Mouse (Mus musculus) heart, embryonic 14.5 days (tissue): Measurements from ENCODE around the gene Cutal. TPM values are rescaled to one million over a fixed set of nuclear protein-coding genes. Genes with fewer than 3 reads are reported as not detected.

ENCODE experiments used
- ATAC-seq: fragments of 200-750 bp; cut with Nextera tagmentation; 2 replicates; pipeline ENCODE4 v1.8.0; 2017; ENCODE audit warnings: low read depth, moderate TSS enrichment; ENCODE audit not compliant: insufficient number of reproducible peaks, insufficient read depth, low FRiP score
- H3K27ac ChIP-seq, 2 experiments: fragments of 200-500 bp in 1 of 2; fragments of 300-500 bp in 1 of 2; sonication (generic) in 1 of 2; replicated peaks in 1 of 2; 2 replicates each; pipeline ENCODE4 v1.5.1; 2012 to 2014; ENCODE audit warnings: low read depth in 2 of 2, low read length in 2 of 2, control low read depth in 1 of 2, mild to moderate bottlenecking in 1 of 2, mixed read lengths in 1 of 2; ENCODE audit not compliant: control insufficient read depth in 1 of 2, insufficient read depth in 1 of 2
- H3K27me3 ChIP-seq: fragments of 300-500 bp; sonication (generic); 2 replicates; pipeline ENCODE4 v1.6.1; 2014; ENCODE audit warnings: mild to moderate bottlenecking, low read length, control low read depth; ENCODE audit not compliant: control insufficient read depth, insufficient read depth
- H3K36me3 ChIP-seq: fragments of 300-500 bp; sonication (generic); 2 replicates; pipeline ENCODE4 v1.6.1; 2014; ENCODE audit warnings: mild to moderate bottlenecking, control low read depth, low read length, mixed read lengths; ENCODE audit not compliant: control insufficient read depth, insufficient read depth
- H3K4me1 ChIP-seq, 2 experiments: fragments of 200-500 bp in 1 of 2; fragments of 300-500 bp in 1 of 2; sonication (generic) in 1 of 2; 2 replicates each; pipeline ENCODE4 v1.6.1; 2012 to 2014; ENCODE audit warnings: low read length in 2 of 2, control low read depth in 1 of 2, mixed read lengths in 1 of 2; ENCODE audit not compliant: control insufficient read depth in 2 of 2, insufficient read depth in 2 of 2
- H3K4me2 ChIP-seq: fragments of 300-500 bp; sonication (generic); 2 replicates; pipeline ENCODE4 v1.6.1; 2014; ENCODE audit warnings: mild to moderate bottlenecking, low read length
- H3K4me3 ChIP-seq, 2 experiments: fragments of 200-500 bp in 1 of 2; fragments of 300-500 bp in 1 of 2; sonication (generic) in 1 of 2; 2 replicates each; pipeline ENCODE4 v1.5.1; 2012 to 2014; ENCODE audit warnings: low read length in 2 of 2, mild to moderate bottlenecking in 2 of 2, control low read depth in 1 of 2, low read depth in 1 of 2, moderate library complexity in 1 of 2; ENCODE audit not compliant: control insufficient read depth in 1 of 2, insufficient read depth in 1 of 2
- H3K9ac ChIP-seq: fragments of 300-500 bp; sonication (generic); 2 replicates; pipeline ENCODE4 v1.6.1; 2014; ENCODE audit warnings: mild to moderate bottlenecking, low read length
- H3K9me3 ChIP-seq: fragments of 300-500 bp; sonication (generic); 2 replicates; pipeline ENCODE4 v1.6.1; 2016; ENCODE audit warnings: low read length, control low read depth; ENCODE audit not compliant: control insufficient read depth
- whole genome bisulfite sequencing: fragments of 180-500 bp; shearing (Covaris S2); extraction: QIAGEN DNeasy Blood & Tissue Kit; methylation state at CpG from one replicate; pipeline ENCODE4 v1.1.7; 2014; 5-methylcytosine and 5-hydroxymethylcytosine counted together
- polyA plus RNA-seq: library from polyadenylated mRNA; unstranded; fragments of >200 nt; fragmentation: Nextera tagmentation; extraction: Ambion mirVana; gene quantifications from 2 replicates; pipeline ENCODE4 v1.2.1, GENCODE M21; 2014

Cutal gene
- polyA plus RNA-seq, 1 experiment from 2014 or later, result 0.20 TPM

GRCm38 (mm10) chr2:34911871-34912270 lies 37.7 kb downstream of the Cutal start:
- WGBS, result 78% methylated on average over 5 of the region's 5 CpGs
- H3K4me1 ChIP-seq, result peaks cover 17 to 19% of the 10 kb centered on the region in 2 experiments
- H3K4me2 ChIP-seq, result no peak overlapping the region
- H3K36me3 ChIP-seq, result no peaks in the 10 kb centered on the region
- no peak overlapping the region for H3K4me3 ChIP-seq
- no peak overlapping the region for H3K9ac ChIP-seq
- H3K9me3 ChIP-seq, result no peaks in the 10 kb centered on the region
- H3K27me3 ChIP-seq, result peaks cover 14% of the 10 kb centered on the region
- H3K27ac ChIP-seq, result no peak overlapping the region
- no peak for ATAC-seq

- no peak for ATAC-seq
- 54% methylated on average over 7 of the region's 7 CpGs for WGBS
- H3K9ac ChIP-seq, result peak overlapping the region; percentile 67; the same call in 1 of the 2 replicates
These were observed 38.4 kb downstream of the Cutal start for GRCm38 (mm10) chr2:34912613-34913012.

GRCm38 (mm10) chr2:34913218-34914068 lies 39.2 kb downstream of the Cutal start, which contains the start of gene Phf19:
TSS of gene Phf19 (minus strand) at chr2:34914026.
- peaks cover 14% of the 10 kb centered on the region for H3K27me3 ChIP-seq
- peak within 1 kb of the TSS; percentile 94 for H3K4me2 ChIP-seq
- peak within 1 kb of the TSS; percentile 26 to 36; a peak in 3 of 4 replicates for H3K27ac ChIP-seq
- under 1% methylated on average over 64 of the region's 64 CpGs for WGBS
- H3K4me1 ChIP-seq, result peaks cover 17 to 19% of the 10 kb centered on the region in 2 experiments
- no peaks in the 10 kb centered on the region for H3K36me3 ChIP-seq
- no peak for ATAC-seq
- H3K4me3 ChIP-seq, result peak within 1 kb of the TSS; percentile 45 to 70
- peak within 1 kb of the TSS; percentile 67 for H3K9ac ChIP-seq
- no peaks in the 10 kb centered on the region for H3K9me3 ChIP-seq

More at GRCm38 (mm10) chr2:34912613-34913012, 38.4 kb downstream of the Cutal start:
- H3K4me2 ChIP-seq, result peak overlapping the region; percentile 94
- H3K4me1 ChIP-seq, result peaks cover 17 to 19% of the 10 kb centered on the region in 2 experiments
- H3K36me3 ChIP-seq, result no peaks in the 10 kb centered on the region
- no peaks in the 10 kb centered on the region for H3K9me3 ChIP-seq
- peak overlapping the region; percentile 42 to 70 for H3K4me3 ChIP-seq
- H3K27ac ChIP-seq, result no peak overlapping the region
- H3K27me3 ChIP-seq, result peaks cover 14% of the 10 kb centered on the region

GRCm38 (mm10) chr2:34914069-34914822 lies 40.0 kb downstream of the Cutal start:
- peak; percentile 41; the same call in 1 of the 2 replicates for ATAC-seq
- no peak overlapping the region for H3K27ac ChIP-seq
- WGBS, result 2% methylated on average over 45 of the region's 50 CpGs
- H3K9ac ChIP-seq, result peak overlapping the region; percentile 67
- H3K4me3 ChIP-seq, result peak overlapping the region; percentile 45 to 70
- H3K27me3 ChIP-seq, result peaks cover 14% of the 10 kb centered on the region
- H3K9me3 ChIP-seq, result no peaks in the 10 kb centered on the region
- H3K4me2 ChIP-seq, result peak overlapping the region; percentile 94
- no peaks in the 10 kb centered on the region for H3K36me3 ChIP-seq
- peaks cover 17 to 19% of the 10 kb centered on the region in 2 experiments for H3K4me1 ChIP-seq

DNA sequence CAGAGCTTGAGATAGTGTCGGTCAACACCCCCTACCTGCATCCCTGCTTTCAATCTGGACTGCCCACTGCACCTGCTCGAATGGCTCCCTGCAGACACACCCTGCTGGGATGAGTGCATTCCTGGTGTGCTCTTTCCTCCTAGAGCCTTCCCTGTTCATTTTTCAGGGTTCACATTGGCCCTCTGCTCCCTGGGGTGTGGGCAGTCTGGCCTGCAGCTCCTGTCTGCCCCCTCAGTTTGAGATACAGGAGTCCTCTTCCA lies 40.6 kb downstream of the Cutal start:
- H3K4me2 ChIP-seq, result peak overlapping the region; percentile 94
- H3K27ac ChIP-seq, result peak overlapping the region; percentile 26 to 36; a peak in 3 of 4 replicates
- no peak overlapping the region for H3K4me3 ChIP-seq

GRCm38 (mm10) chr2:34915103-34915502 lies 40.9 kb downstream of the Cutal start:
- H3K27ac ChIP-seq, result peak overlapping the region; percentile 26 to 36; a peak in 3 of 4 replicates
- H3K4me3 ChIP-seq, result no peak overlapping the region
- H3K9ac ChIP-seq, result no peak overlapping the region
- H3K9me3 ChIP-seq, result no peaks in the 10 kb centered on the region
- H3K36me3 ChIP-seq, result no peaks in the 10 kb centered on the region
- peaks cover 18 to 19% of the 10 kb centered on the region in 2 experiments for H3K4me1 ChIP-seq
- peak overlapping the region; percentile 94; the same call in 1 of the 2 replicates for H3K4me2 ChIP-seq
- WGBS, result 35% methylated on average over 2 of the region's 2 CpGs
- H3K27me3 ChIP-seq, result peaks cover 14% of the 10 kb centered on the region
- no peak for ATAC-seq

More for the DNA sequence above, 40.6 kb downstream of the Cutal start:
- H3K4me1 ChIP-seq, result peaks cover 17 to 19% of the 10 kb centered on the region in 2 experiments
- H3K36me3 ChIP-seq, result no peaks in the 10 kb centered on the region
- no peaks in the 10 kb centered on the region for H3K9me3 ChIP-seq
- no peak overlapping the region for H3K9ac ChIP-seq
- no peak for ATAC-seq
- WGBS, result 7% methylated on average over 2 of the region's 2 CpGs
- H3K27me3 ChIP-seq, result peaks cover 14% of the 10 kb centered on the region

DNA sequence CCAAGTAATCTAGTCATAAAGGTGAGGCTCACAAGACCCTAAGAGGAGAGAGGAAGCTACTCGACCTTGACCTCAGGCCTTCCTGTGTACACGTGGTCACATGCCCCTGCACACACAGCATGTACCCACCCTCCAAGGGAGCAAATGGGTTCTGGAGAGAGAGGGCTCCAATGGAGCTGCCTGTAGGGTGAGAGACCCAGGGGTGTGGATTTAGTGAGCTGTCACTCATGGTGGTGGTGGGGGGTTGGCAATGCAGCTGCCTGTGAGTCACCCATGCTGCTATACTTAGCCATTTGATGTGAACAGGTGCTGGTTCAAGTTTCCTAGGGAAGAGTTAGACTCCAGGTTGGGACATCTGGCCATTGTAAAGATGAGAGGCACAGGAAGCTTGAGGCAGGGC lies 45.9 kb downstream of the Cutal start:
- H3K27me3 ChIP-seq, result no peaks in the 10 kb centered on the region
- ATAC-seq, result no peak
- H3K9ac ChIP-seq, result no peak overlapping the region
- no peaks in the 10 kb centered on the region for H3K36me3 ChIP-seq
- H3K4me3 ChIP-seq, result no peak overlapping the region
- peaks cover 4 to 9% of the 10 kb centered on the region in 2 experiments for H3K4me1 ChIP-seq
- WGBS, result 49% methylated on average over 2 of the region's 2 CpGs
- H3K9me3 ChIP-seq, result no peaks in the 10 kb centered on the region
- H3K4me2 ChIP-seq, result no peak overlapping the region
- no peak overlapping the region for H3K27ac ChIP-seq
